Comparison of ENCODE assay signal across 12 mouse cellular contexts in the genomic region with DNA sequence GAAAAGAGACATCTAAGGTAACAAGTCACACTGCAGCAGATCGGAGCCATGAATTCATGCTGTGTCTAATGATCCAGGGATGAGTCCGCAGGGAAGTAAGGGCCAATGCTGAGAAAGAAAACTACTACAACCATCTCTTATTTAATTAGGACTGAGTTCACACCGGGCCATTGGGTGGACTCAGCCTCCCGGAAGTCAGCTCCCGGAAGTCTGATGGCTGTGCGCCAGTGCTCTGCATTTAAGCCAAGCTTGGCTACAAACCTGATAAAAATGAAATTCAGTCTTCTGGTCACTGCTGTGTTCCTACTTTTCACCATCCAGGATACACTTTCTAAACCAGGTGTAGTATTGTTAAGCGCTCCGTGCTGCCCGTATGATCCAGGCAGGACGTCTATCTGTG.
DNase-seq lines count a peak whose midpoint lies in the region; ATAC-seq and TF ChIP-seq lines count a peak whose summit lies in the region.
"Had no signal": no experiment of that assay in that cellular context is flagged by ENCODE, and none has a peak within 500 bp of the region (broad histone marks: within the 10 kb centered on the region; RNA-seq: fewer than 3 reads in every experiment).

No protein-coding gene starts in this region.

- H3K9me3 ChIP-seq in kidney, embryonic 14.5 days (ENCODE audit: control insufficient read depth, low read length) = no peaks in the 10 kb centered on the region
- H3K9me3 ChIP-seq in forebrain, embryonic 13.5 days (replicated peaks) = no peaks in the 10 kb centered on the region
- H3K9me3 ChIP-seq: hindbrain, embryonic 15.5 days; midbrain, embryonic 15.5 days had no signal

- WGBS in kidney, adult 2 months = 59% methylated on average over 10 of the region's 10 CpGs
- WGBS in kidney, embryonic 14.5 days = 77% methylated on average over 10 of the region's 10 CpGs
- 86% methylated on average over 10 of the region's 10 CpGs for WGBS in forebrain, embryonic 13.5 days

- no peak for TF ChIP-seq POLR2A in kidney, adult 2 months (IDR thresholded peaks at IDR 0.05; ENCODE audit: low read depth, low read length)

- H3K27ac ChIP-seq in kidney, adult 2 months (ENCODE audit: insufficient read depth, low read depth, low read length) = no peak overlapping the region
- H3K27ac ChIP-seq in kidney, embryonic 14.5 days (ENCODE audit: low read depth, low read length) = no peak overlapping the region
- H3K27ac ChIP-seq in forebrain, embryonic 13.5 days = no peak overlapping the region
- H3K27ac ChIP-seq: hindbrain, embryonic 15.5 days; midbrain, embryonic 15.5 days had no signal

- ATAC-seq in kidney, embryonic 14.5 days (ENCODE audit: low FRiP score, low TSS enrichment) = no peak
- no peak for ATAC-seq in activated CD4-positive, CD25-positive, alpha-beta regulatory T cell, adult 4 months
- ATAC-seq in forebrain, embryonic 13.5 days = no peak
- ATAC-seq: midbrain, embryonic 15.5 days had no signal

- no peaks in the 10 kb centered on the region for H3K4me1 ChIP-seq in kidney, adult 2 months (ENCODE audit: control insufficient read depth, insufficient read depth, low read length)
- H3K4me1 ChIP-seq in kidney, embryonic 14.5 days (ENCODE audit: control insufficient read depth, insufficient read depth, low read length) = no peaks in the 10 kb centered on the region
- H3K4me1 ChIP-seq in forebrain, embryonic 13.5 days = no peaks in the 10 kb centered on the region
- H3K4me1 ChIP-seq: hindbrain, embryonic 15.5 days; midbrain, embryonic 15.5 days had no signal

- TF ChIP-seq CTCF in kidney, adult 2 months (conservative IDR thresholded peaks at IDR 0.05; ENCODE audit: insufficient read depth, insufficient read length, low read depth, low read length) = no peak

- no peaks in the 10 kb centered on the region for H3K36me3 ChIP-seq in kidney, adult 2 months (ENCODE audit: control insufficient read depth, insufficient read depth, low read length)
- H3K36me3 ChIP-seq in kidney, embryonic 14.5 days (ENCODE audit: control insufficient read depth, insufficient read depth, low read length) = no peaks in the 10 kb centered on the region
- no peaks in the 10 kb centered on the region for H3K36me3 ChIP-seq in forebrain, embryonic 13.5 days (ENCODE audit: poor library complexity, severe bottlenecking)
- H3K36me3 ChIP-seq: hindbrain, embryonic 15.5 days; midbrain, embryonic 15.5 days had no signal

- H3K4me3 ChIP-seq in kidney, adult 2 months (ENCODE audit: insufficient read depth, low read depth, low read length) = no peak overlapping the region
- no peak overlapping the region for H3K4me3 ChIP-seq in kidney, embryonic 14.5 days (ENCODE audit: low read length)
- H3K4me3 ChIP-seq in forebrain, embryonic 13.5 days = no peak overlapping the region
- H3K4me3 ChIP-seq: erythroblast, embryonic 14.5 days; hindbrain, embryonic 15.5 days; midbrain, embryonic 15.5 days had no signal

- H3K27me3 ChIP-seq in kidney, adult 2 months (replicated peaks; ENCODE audit: control insufficient read depth, insufficient read depth, low read length) = no peaks in the 10 kb centered on the region; the same call in 1 of the 2 replicates
- H3K27me3 ChIP-seq in kidney, embryonic 14.5 days (ENCODE audit: control insufficient read depth, insufficient read depth, low read length) = no peaks in the 10 kb centered on the region
- no peaks in the 10 kb centered on the region for H3K27me3 ChIP-seq in forebrain, embryonic 13.5 days
- H3K27me3 ChIP-seq: CH12.LX; hindbrain, embryonic 15.5 days; midbrain, embryonic 15.5 days had no signal

- no peak overlapping the region for H3K9ac ChIP-seq in kidney, embryonic 14.5 days (ENCODE audit: low read depth, low read length)
- H3K9ac ChIP-seq in forebrain, embryonic 13.5 days = no peak overlapping the region
- H3K9ac ChIP-seq: hindbrain, embryonic 15.5 days; midbrain, embryonic 15.5 days had no signal

- DNase-seq in kidney, adult 2 months = peak; percentile 58
- peak; percentile 3 to 52 for DNase-seq in adrenal gland, postnatal 36 days
- peak; percentile 53 for DNase-seq in heart, adult 8-10 months (ENCODE audit: low spot score)
- peak; percentile 80 to 85 for DNase-seq in kidney, postnatal 4 days
- no peak for DNase-seq in spleen, adult 18-20 months

- H3K4me2 ChIP-seq in kidney, embryonic 14.5 days (replicated peaks; ENCODE audit: low read depth, low read length) = no peak overlapping the region
- H3K4me2 ChIP-seq in forebrain, embryonic 13.5 days = no peak overlapping the region
- H3K4me2 ChIP-seq: hindbrain, embryonic 15.5 days; midbrain, embryonic 15.5 days had no signal

Comparison
In these comparisons a context has a peak if more than half of its experiments do, and no peak if none do; other contexts are left out.
1. DNase-seq: peak in kidney, adult 2 months (single experiment), adrenal gland, postnatal 36 days (2 of 2), heart, adult 8-10 months (single experiment) and kidney, postnatal 4 days (2 of 2); none in spleen, adult 18-20 months (0 of 2).